Mouse (Mus musculus) lung, postnatal 0 days (tissue): ENCODE measurements around the gene Immp2l. TPM values are rescaled to one million over a fixed set of nuclear protein-coding genes. Genes with fewer than 3 reads are reported as not detected.

Experiments
- ATAC-seq: fragments of 200-750 bp; cut with Nextera tagmentation; 2 replicates; pipeline ENCODE4 v1.8.0; 2017; ENCODE audit warnings: moderate library complexity
- DNase-seq: peaks from one replicate; pipeline ENCODE4 v3.0.0-alpha.2; 2016; ENCODE audit warnings: low spot score
- H3K27ac ChIP-seq: fragments of 300-500 bp; sonication (generic); 2 replicates; pipeline ENCODE4 v1.5.1; 2014; ENCODE audit warnings: antibody characterized with exemption, mild to moderate bottlenecking, low read length, mixed read lengths
- H3K27me3 ChIP-seq: fragments of 300-500 bp; sonication (generic); replicated peaks from 2 replicates; pipeline ENCODE4 v1.6.1; 2014; ENCODE audit warnings: low read length, mixed read lengths; ENCODE audit not compliant: insufficient read depth
- H3K36me3 ChIP-seq: fragments of 300-500 bp; sonication (generic); 2 replicates; pipeline ENCODE4 v1.6.1; 2014; ENCODE audit warnings: low read length, mixed read lengths; ENCODE audit not compliant: insufficient read depth
- H3K4me1 ChIP-seq: fragments of 300-500 bp; sonication (generic); 2 replicates; pipeline ENCODE4 v1.6.1; 2014; ENCODE audit warnings: antibody characterized with exemption, low read depth, low read length, mixed read lengths; ENCODE audit not compliant: insufficient read depth
- H3K4me2 ChIP-seq: fragments of 300-500 bp; sonication (generic); replicated peaks from 2 replicates; pipeline ENCODE4 v1.6.1; 2014; ENCODE audit warnings: low read depth, mild to moderate bottlenecking, low read length, moderate library complexity, mixed read lengths
- H3K4me3 ChIP-seq: fragments of 300-500 bp; sonication (generic); 2 replicates; pipeline ENCODE4 v1.5.1; 2014; ENCODE audit warnings: low read depth, low read length
- H3K9ac ChIP-seq: fragments of 300-500 bp; sonication (generic); replicated peaks from 2 replicates; pipeline ENCODE4 v1.6.1; 2014; ENCODE audit warnings: low read depth, mild to moderate bottlenecking
- H3K9me3 ChIP-seq: fragments of 300-500 bp; sonication (generic); 2 replicates; pipeline ENCODE4 v1.6.1; 2016; ENCODE audit warnings: low read length, mixed read lengths
- CTCF ChIP-seq: IDR thresholded peaks from 2 replicates; pipeline ENCODE4 v1.5.1; 2016; ENCODE audit warnings: antibody characterized with exemption, mild to moderate bottlenecking
- EP300 ChIP-seq: IDR thresholded peaks from 2 replicates; pipeline ENCODE4 v1.6.1; 2016; ENCODE audit warnings: antibody characterized with exemption, mild to moderate bottlenecking, control low read depth
- WGBS: fragments of 180-500 bp; shearing (Covaris S2); extraction: QIAGEN DNeasy Blood & Tissue Kit; methylation state at CpG from one replicate; pipeline ENCODE4 v1.1.7; 2014; 5-methylcytosine and 5-hydroxymethylcytosine counted together
- polyA plus RNA-seq: library from polyadenylated mRNA; unstranded; fragments of >200 nt; fragmentation: Nextera tagmentation; extraction: Ambion mirVana; gene quantifications from 2 replicates; pipeline ENCODE4 v1.2.1, GENCODE M21; 2015

Gene Immp2l
- polyA plus RNA-seq, 1 experiment from 2014 or later = 5.2 TPM

GRCm38 (mm10) chr12:41022516-41022915 is 1.4 kb upstream of the Immp2l start:
- H3K9ac ChIP-seq = no peak overlapping the region
- ATAC-seq (no peak), DNase-seq (no peak)
- no peak for TF ChIP-seq EP300
- no peak for TF ChIP-seq CTCF
- H3K4me1 ChIP-seq = peaks cover 4% of the 10 kb centered on the region; the same call in 1 of the 2 replicates
- H3K27ac ChIP-seq = no peak overlapping the region
- no peaks in the 10 kb centered on the region for H3K9me3 ChIP-seq
- 83% methylated on average over 1 of the region's 1 CpGs for WGBS
- H3K27me3 ChIP-seq = no peaks in the 10 kb centered on the region
- no peaks in the 10 kb centered on the region for H3K36me3 ChIP-seq
- no peak overlapping the region for H3K4me2 ChIP-seq
- H3K4me3 ChIP-seq = no peak overlapping the region

GRCm38 (mm10) chr12:41024512-41024911 is 622 bp downstream of the Immp2l start:
- Histone ChIP-seq H3K4me1 (peaks cover 4% of the 10 kb centered on the region; the same call in 1 of the 2 replicates), H3K9ac (peak overlapping the region; percentile 41), H3K9me3 (no peaks in the 10 kb centered on the region), H3K27ac (no peak overlapping the region), H3K36me3 (no peaks in the 10 kb centered on the region), H3K27me3 (no peaks in the 10 kb centered on the region), H3K4me3 (peak overlapping the region; percentile 47), H3K4me2 (peak overlapping the region; percentile 66)
- 7% methylated on average over 9 of the region's 9 CpGs for WGBS
- ATAC-seq (no peak), DNase-seq (no peak)
- TF ChIP-seq CTCF (no peak), EP300 (no peak)

- H3K4me1 ChIP-seq = peaks cover 4% of the 10 kb centered on the region; the same call in 1 of the 2 replicates
- H3K4me2 ChIP-seq = no peak overlapping the region
- TF ChIP-seq EP300 (no peak), CTCF (no peak)
- H3K9me3 ChIP-seq = no peaks in the 10 kb centered on the region
- no peaks in the 10 kb centered on the region for H3K36me3 ChIP-seq
- no peak overlapping the region for H3K9ac ChIP-seq
- 75% methylated on average over 6 of the region's 6 CpGs for WGBS
- ATAC-seq (no peak), DNase-seq (no peak)
- H3K27ac ChIP-seq = no peak overlapping the region
- no peak overlapping the region for H3K4me3 ChIP-seq
- no peaks in the 10 kb centered on the region for H3K27me3 ChIP-seq
These were observed 3.6 kb downstream of the Immp2l start for GRCm38 (mm10) chr12:41027485-41027884.

GRCm38 (mm10) chr12:41031119-41031518 is 7.2 kb downstream of the Immp2l start:
- Histone ChIP-seq H3K4me1 (no peaks in the 10 kb centered on the region), H3K9ac (no peak overlapping the region), H3K4me2 (no peak overlapping the region), H3K9me3 (no peaks in the 10 kb centered on the region), H3K4me3 (no peak overlapping the region), H3K36me3 (no peaks in the 10 kb centered on the region), H3K27me3 (no peaks in the 10 kb centered on the region), H3K27ac (no peak overlapping the region)
- TF ChIP-seq EP300 (no peak), CTCF (no peak)
- no peak for ATAC-seq
- DNase-seq = no peak
- 90% methylated on average over 2 of the region's 2 CpGs for WGBS

GRCm38 (mm10) chr12:41033196-41033595 is 9.3 kb downstream of the Immp2l start:
- Histone ChIP-seq H3K27me3 (no peaks in the 10 kb centered on the region), H3K9me3 (no peaks in the 10 kb centered on the region), H3K9ac (no peak overlapping the region), H3K4me2 (no peak overlapping the region), H3K27ac (no peak overlapping the region), H3K36me3 (no peaks in the 10 kb centered on the region), H3K4me3 (no peak overlapping the region), H3K4me1 (no peaks in the 10 kb centered on the region)
- WGBS = 95% methylated on average over 3 of the region's 3 CpGs
- no peak for TF ChIP-seq CTCF
- no peak for TF ChIP-seq EP300
- no peak for ATAC-seq
- no peak for DNase-seq

- Histone ChIP-seq H3K4me1 (no peaks in the 10 kb centered on the region), H3K4me3 (no peak overlapping the region), H3K27me3 (no peaks in the 10 kb centered on the region), H3K36me3 (no peaks in the 10 kb centered on the region), H3K9ac (no peak overlapping the region), H3K9me3 (no peaks in the 10 kb centered on the region), H3K27ac (no peak overlapping the region), H3K4me2 (no peak overlapping the region)
- ATAC-seq (no peak), DNase-seq (no peak)
- 82% methylated on average over 5 of the region's 5 CpGs for WGBS
- no peak for TF ChIP-seq CTCF
These were observed 15.9 kb downstream of the Immp2l start for GRCm38 (mm10) chr12:41039834-41040233.

GRCm38 (mm10) chr12:41041737-41042136 is 17.8 kb downstream of the Immp2l start:
- Histone ChIP-seq H3K27me3 (no peaks in the 10 kb centered on the region), H3K36me3 (no peaks in the 10 kb centered on the region), H3K4me3 (no peak overlapping the region), H3K9me3 (no peaks in the 10 kb centered on the region), H3K9ac (no peak overlapping the region), H3K4me2 (no peak overlapping the region), H3K4me1 (no peaks in the 10 kb centered on the region), H3K27ac (no peak overlapping the region)
- DNase-seq (no peak), ATAC-seq (no peak)
- TF ChIP-seq EP300 (no peak), CTCF (no peak)
- WGBS = 73% methylated on average over 2 of the region's 2 CpGs
